8 mouse cellular contexts compared by ENCODE assay signal in the genomic region with DNA sequence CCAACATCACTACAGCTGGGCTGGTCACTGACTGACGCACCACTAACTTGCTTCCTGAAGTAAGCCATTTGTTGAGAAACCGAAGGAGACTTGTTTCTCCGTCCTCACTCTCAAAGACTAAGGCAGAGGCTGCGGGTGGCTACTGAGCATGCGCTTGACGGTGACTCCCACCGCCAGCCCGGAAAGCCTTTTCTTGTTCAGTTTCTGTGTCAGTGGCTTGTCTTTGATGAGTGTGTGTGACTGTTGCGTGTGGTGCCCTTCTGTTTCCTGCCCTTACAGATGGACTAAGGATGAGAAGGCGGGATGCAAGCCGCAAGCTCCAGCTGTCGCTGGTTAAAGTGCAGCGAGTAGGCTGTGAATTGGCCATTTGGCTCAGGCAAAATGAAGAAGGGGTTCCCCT. TPM values are rescaled to one million over a fixed set of nuclear protein-coding genes. Genes with fewer than 3 reads are reported as not detected.
DNase-seq lines count a peak whose midpoint lies in the region; ATAC-seq and TF ChIP-seq lines count a peak whose summit lies in the region.

No protein-coding gene starts in this region.

- peak overlapping the region; percentile 24; the same call in 1 of the 2 replicates for H3K4me2 ChIP-seq in forebrain, postnatal 0 days (ENCODE audit: low read depth)
- H3K4me2 ChIP-seq in forebrain, embryonic 16.5 days (ENCODE audit: low read length), result no peak overlapping the region
- H3K4me2 ChIP-seq in heart, embryonic 15.5 days, result peak overlapping the region; percentile 45
- no peak overlapping the region for H3K4me2 ChIP-seq in forebrain, embryonic 15.5 days (replicated peaks)

- H3K9ac ChIP-seq in forebrain, postnatal 0 days, result no peak overlapping the region
- no peak overlapping the region for H3K9ac ChIP-seq in forebrain, embryonic 16.5 days (replicated peaks; ENCODE audit: low read depth, low read length)
- H3K9ac ChIP-seq in ES-E14 (ENCODE audit: insufficient read depth, low read depth, low read length, poor library complexity, severe bottlenecking), result no peak overlapping the region; the same call in 1 of the 2 replicates
- no peak overlapping the region for H3K9ac ChIP-seq in heart, embryonic 15.5 days
- no peak overlapping the region for H3K9ac ChIP-seq in forebrain, embryonic 15.5 days (replicated peaks)

- no peaks in the 10 kb centered on the region for H3K36me3 ChIP-seq in forebrain, postnatal 0 days (ENCODE audit: insufficient read depth)
- no peaks in the 10 kb centered on the region for H3K36me3 ChIP-seq in forebrain, embryonic 16.5 days (ENCODE audit: control insufficient read depth, insufficient read depth)
- H3K36me3 ChIP-seq in ES-E14 (ENCODE audit: control insufficient read depth, insufficient read depth, low read length, poor library complexity, severe bottlenecking), result no peaks in the 10 kb centered on the region
- no peaks in the 10 kb centered on the region for H3K36me3 ChIP-seq in heart, embryonic 15.5 days
- no peaks in the 10 kb centered on the region for H3K36me3 ChIP-seq in megakaryocyte, embryonic 14.5 days (replicated peaks; ENCODE audit: low read length)
- H3K36me3 ChIP-seq in forebrain, embryonic 15.5 days, result no peaks in the 10 kb centered on the region

- in situ Hi-C loops in ES-E14 (cut with MboI; ENCODE audit: low sequenced_read_pairs in 2 of 2, unreplicated experiment in 2 of 2), result no loop called here

- WGBS in forebrain, postnatal 0 days, result 52% methylated on average over 13 of the region's 13 CpGs
- WGBS in forebrain, embryonic 16.5 days, result 61% methylated on average over 13 of the region's 13 CpGs
- 59% methylated on average over 13 of the region's 13 CpGs for WGBS in heart, embryonic 15.5 days
- WGBS in forebrain, embryonic 15.5 days, result 67% methylated on average over 13 of the region's 13 CpGs

- no peak overlapping the region for H3K4me3 ChIP-seq in forebrain, postnatal 0 days (ENCODE audit: low read depth, low read length)
- no peak overlapping the region for H3K4me3 ChIP-seq in forebrain, embryonic 16.5 days (replicated peaks; ENCODE audit: low read length)
- peak overlapping the region; percentile 57 to 64 for H3K4me3 ChIP-seq in ES-E14 (ENCODE audit: insufficient read depth in 1 of 2, low read depth in 1 of 2, low read length in 2 of 2, poor library complexity in 1 of 2, severe bottlenecking in 1 of 2)
- no peak overlapping the region for H3K4me3 ChIP-seq in heart, embryonic 15.5 days
- H3K4me3 ChIP-seq in layer of hippocampus, adult 2 months, result peak overlapping the region; percentile 20
- H3K4me3 ChIP-seq in megakaryocyte, embryonic 14.5 days (replicated peaks), result peak overlapping the region; percentile 16
- no peak overlapping the region for H3K4me3 ChIP-seq in forebrain, embryonic 15.5 days

- H3K9me3 ChIP-seq in forebrain, postnatal 0 days (ENCODE audit: low read length), result no peaks in the 10 kb centered on the region
- no peaks in the 10 kb centered on the region for H3K9me3 ChIP-seq in forebrain, embryonic 16.5 days (ENCODE audit: control insufficient read depth, low read length)
- no peaks in the 10 kb centered on the region for H3K9me3 ChIP-seq in ES-E14 (ENCODE audit: control insufficient read depth, insufficient read depth, low read depth, low read length)
- H3K9me3 ChIP-seq in heart, embryonic 15.5 days (replicated peaks), result no peaks in the 10 kb centered on the region
- H3K9me3 ChIP-seq in megakaryocyte, embryonic 14.5 days, result no peaks in the 10 kb centered on the region
- H3K9me3 ChIP-seq in forebrain, embryonic 15.5 days, result no peaks in the 10 kb centered on the region

- DNase-seq in forebrain, postnatal 0 days, result peak; percentile 53
- no peak for DNase-seq in ES-E14 (ENCODE audit: low read depth, low spot score)
- DNase-seq in layer of hippocampus, adult 2 months (ENCODE audit: low spot score in 2 of 2), result peak; percentile 29 to 30
- DNase-seq in thymus, postnatal 10 days (ENCODE audit: low spot score in 2 of 2), result peak; percentile 75 to 77

- peak; percentile 45 for ATAC-seq in forebrain, postnatal 0 days
- no peak for ATAC-seq in forebrain, embryonic 16.5 days
- no peak for ATAC-seq in heart, embryonic 15.5 days (replicated peaks; ENCODE audit: insufficient number of reproducible peaks, insufficient read depth, low FRiP score, low read depth)
- no peak for ATAC-seq in forebrain, embryonic 15.5 days (replicated peaks)

- H3K27ac ChIP-seq in forebrain, postnatal 0 days (ENCODE audit: low read depth, low read length), result no peak overlapping the region
- H3K27ac ChIP-seq in forebrain, embryonic 16.5 days (ENCODE audit: low read length), result no peak overlapping the region
- no peak overlapping the region for H3K27ac ChIP-seq in ES-E14 (ENCODE audit: insufficient read depth, low read depth, low read length, poor library complexity, severe bottlenecking)
- H3K27ac ChIP-seq in heart, embryonic 15.5 days, result no peak overlapping the region
- no peak overlapping the region for H3K27ac ChIP-seq in layer of hippocampus, adult 2 months
- H3K27ac ChIP-seq in forebrain, embryonic 15.5 days (replicated peaks), result no peak overlapping the region

- no peak for TF ChIP-seq CTCF in forebrain, postnatal 0 days (IDR thresholded peaks at IDR 0.05; ENCODE audit: low read depth)
- TF ChIP-seq CTCF in layer of hippocampus, adult 2 months (conservative IDR thresholded peaks at IDR 0.05), result no peak

- H3K4me1 ChIP-seq in forebrain, postnatal 0 days (ENCODE audit: insufficient read depth), result peaks cover 20% of the 10 kb centered on the region
- peaks cover 25% of the 10 kb centered on the region for H3K4me1 ChIP-seq in forebrain, embryonic 16.5 days (replicated peaks; ENCODE audit: control insufficient read depth, insufficient read depth, low read length)
- H3K4me1 ChIP-seq in ES-E14 (ENCODE audit: control insufficient read depth in 2 of 2, insufficient read depth in 2 of 2, low read length in 2 of 2, poor library complexity in 1 of 2), result no peaks in the 10 kb centered on the region; a peak in 1 of 4 replicates
- peaks cover 14% of the 10 kb centered on the region for H3K4me1 ChIP-seq in heart, embryonic 15.5 days (replicated peaks)
- H3K4me1 ChIP-seq in megakaryocyte, embryonic 14.5 days, result peaks cover 22% of the 10 kb centered on the region
- H3K4me1 ChIP-seq in forebrain, embryonic 15.5 days, result peaks cover 33% of the 10 kb centered on the region

- 0 out of 2 replicates have a peak, but pooled peaks cover 9% of the 10 kb centered on the region for H3K27me3 ChIP-seq in forebrain, postnatal 0 days (ENCODE audit: insufficient read depth, low read length)
- H3K27me3 ChIP-seq in forebrain, embryonic 16.5 days (replicated peaks; ENCODE audit: control insufficient read depth, insufficient read depth, low read length), result peaks cover 7% of the 10 kb centered on the region
- H3K27me3 ChIP-seq in heart, embryonic 15.5 days, result no peaks in the 10 kb centered on the region
- peaks cover 54% of the 10 kb centered on the region for H3K27me3 ChIP-seq in megakaryocyte, embryonic 14.5 days (replicated peaks)
- peaks cover 14% of the 10 kb centered on the region; the same call in 1 of the 2 replicates for H3K27me3 ChIP-seq in forebrain, embryonic 15.5 days

TF ChIP-seq in ES-E14, 5 proteins besides CTCF, POLR2A, EP300 and RAD21:
- TF ChIP-seq CHD2 (IDR thresholded peaks at IDR 0.05; ENCODE audit: low read depth, low read length), result no peak
- no peak for TF ChIP-seq MAFK (IDR thresholded peaks at IDR 0.05; ENCODE audit: insufficient read depth, low read depth, low read length)
- no peak for TF ChIP-seq HCFC1 (IDR thresholded peaks at IDR 0.05; ENCODE audit: borderline replicate concordance, insufficient read depth, low read length)
- TF ChIP-seq ZNF384 (IDR thresholded peaks at IDR 0.05; ENCODE audit: low read depth, low read length), result no peak
- no peak for TF ChIP-seq ZC3H11A (IDR thresholded peaks at IDR 0.05; ENCODE audit: borderline replicate concordance, low read depth, low read length)

RNA-seq across cellular contexts. Expression of a gene that starts 5.1 kb away (rescaled TPM):
- 0.43 TPM in 1 of 2 replicates, not detected in the other for total RNA-seq in forebrain, postnatal 0 days (2014; rRNA removed)
- polyA plus RNA-seq in forebrain, postnatal 0 days (2015; fragmentation: Nextera tagmentation; extraction: Ambion mirVana), result not detected in 2 replicates
- not detected in 2 replicates for polyA plus RNA-seq in forebrain, embryonic 16.5 days (2015; fragmentation: Nextera tagmentation; extraction: Ambion mirVana)
- total RNA-seq in ES-E14 (2012; rRNA removed), result 0.04 and 0.26 TPM in 2 replicates
- 0.38 and 0.63 TPM in 2 replicates for polyA plus RNA-seq in heart, embryonic 15.5 days (2015; fragmentation: Nextera tagmentation; extraction: Ambion mirVana)
- not detected for total RNA-seq in layer of hippocampus, adult 2 months (2021)
- polyA plus RNA-seq in megakaryocyte, embryonic 14.5 days (2012; ENCODE audit: insufficient read depth, low replicate concordance), result not detected in 2 replicates
- not detected in 2 replicates for polyA plus RNA-seq in forebrain, embryonic 15.5 days (2015; fragmentation: Nextera tagmentation; extraction: Ambion mirVana)

Comparison
In these comparisons a context has a peak if more than half of its experiments do, and no peak if none do; other contexts are left out.
1. H3K4me2 ChIP-seq: peak in forebrain, postnatal 0 days (single experiment) and heart, embryonic 15.5 days (single experiment); none in forebrain, embryonic 16.5 days (single experiment) and forebrain, embryonic 15.5 days (single experiment).
2. H3K4me3 ChIP-seq: peak in ES-E14 (2 of 2), layer of hippocampus, adult 2 months (single experiment) and megakaryocyte, embryonic 14.5 days (single experiment); none in forebrain, postnatal 0 days (single experiment), forebrain, embryonic 16.5 days (single experiment), heart, embryonic 15.5 days (single experiment) and forebrain, embryonic 15.5 days (single experiment).